Mouse (Mus musculus): Measurements from ENCODE around the gene Pabpc4l. TPM values are rescaled to one million over a fixed set of nuclear protein-coding genes. Genes with fewer than 3 reads are reported as not detected.
"Not testable (repeated sequence)": the region's sequence is repeated elsewhere in the genome, so short reads cannot be mapped to it uniquely, and the experiment has no call there.

Pabpc4l gene
- polyA plus RNA-seq (2014; fragmentation: Nextera tagmentation; extraction: Ambion mirVana), result 4.5 and 5.4 TPM in 2 replicates

- peak within 1 kb of the TSS; percentile 73 for H3K4me2 ChIP-seq
- DNase-seq (ENCODE audit: low spot score) (peak; percentile 61), ATAC-seq (replicated peaks; ENCODE audit: low FRiP score) (peak; percentile 86)
- no peaks in the 10 kb centered on the region for H3K27me3 ChIP-seq (replicated peaks; ENCODE audit: control insufficient read depth, insufficient read depth, low read length)
- H3K9me3 ChIP-seq (ENCODE audit: control insufficient read depth, low read length), result peaks cover 3% of the 10 kb centered on the region; the same call in 1 of the 2 replicates
- no peaks in the 10 kb centered on the region for H3K4me1 ChIP-seq (replicated peaks; ENCODE audit: control insufficient read depth, insufficient read depth, low read length)
- no peak within 1 kb of the TSS; the same call in 1 of the 2 replicates for H3K27ac ChIP-seq (ENCODE audit: low read depth, low read length)
- 2% methylated on average over 30 of the region's 37 CpGs for WGBS
- peak within 1 kb of the TSS; percentile 56 for H3K4me3 ChIP-seq (ENCODE audit: low read depth, low read length)
- peak within 1 kb of the TSS; percentile 60 for H3K9ac ChIP-seq (ENCODE audit: low read depth, low read length)
- no peaks in the 10 kb centered on the region for H3K36me3 ChIP-seq (ENCODE audit: control insufficient read depth, insufficient read depth, low read length)
These were observed at the start of gene Pabpc4l for GRCm38 (mm10) chr3:46447481-46448265. Gene Pabpc4l, minus strand, starts transcription at chr3:46448219.

- H3K9me3 ChIP-seq (ENCODE audit: control insufficient read depth, low read length), result no peaks in the 10 kb centered on the region
- no peaks in the 10 kb centered on the region for H3K36me3 ChIP-seq (ENCODE audit: control insufficient read depth, insufficient read depth, low read length)
- no peak overlapping the region for H3K9ac ChIP-seq (ENCODE audit: low read depth, low read length)
- no peak overlapping the region for H3K4me3 ChIP-seq (ENCODE audit: low read depth, low read length)
- no peak for DNase-seq (ENCODE audit: low spot score)
- no peak for ATAC-seq (replicated peaks; ENCODE audit: low FRiP score)
- H3K27me3 ChIP-seq (replicated peaks; ENCODE audit: control insufficient read depth, insufficient read depth, low read length), result no peaks in the 10 kb centered on the region
- WGBS, result 69% methylated on average over 5 of the region's 5 CpGs
- H3K4me2 ChIP-seq, result no peak overlapping the region
- no peaks in the 10 kb centered on the region for H3K4me1 ChIP-seq (replicated peaks; ENCODE audit: control insufficient read depth, insufficient read depth, low read length)
- no peak overlapping the region for H3K27ac ChIP-seq (ENCODE audit: low read depth, low read length)
These were observed 42.9 kb upstream of the Pabpc4l start for GRCm38 (mm10) chr3:46490989-46491259.

DNA sequence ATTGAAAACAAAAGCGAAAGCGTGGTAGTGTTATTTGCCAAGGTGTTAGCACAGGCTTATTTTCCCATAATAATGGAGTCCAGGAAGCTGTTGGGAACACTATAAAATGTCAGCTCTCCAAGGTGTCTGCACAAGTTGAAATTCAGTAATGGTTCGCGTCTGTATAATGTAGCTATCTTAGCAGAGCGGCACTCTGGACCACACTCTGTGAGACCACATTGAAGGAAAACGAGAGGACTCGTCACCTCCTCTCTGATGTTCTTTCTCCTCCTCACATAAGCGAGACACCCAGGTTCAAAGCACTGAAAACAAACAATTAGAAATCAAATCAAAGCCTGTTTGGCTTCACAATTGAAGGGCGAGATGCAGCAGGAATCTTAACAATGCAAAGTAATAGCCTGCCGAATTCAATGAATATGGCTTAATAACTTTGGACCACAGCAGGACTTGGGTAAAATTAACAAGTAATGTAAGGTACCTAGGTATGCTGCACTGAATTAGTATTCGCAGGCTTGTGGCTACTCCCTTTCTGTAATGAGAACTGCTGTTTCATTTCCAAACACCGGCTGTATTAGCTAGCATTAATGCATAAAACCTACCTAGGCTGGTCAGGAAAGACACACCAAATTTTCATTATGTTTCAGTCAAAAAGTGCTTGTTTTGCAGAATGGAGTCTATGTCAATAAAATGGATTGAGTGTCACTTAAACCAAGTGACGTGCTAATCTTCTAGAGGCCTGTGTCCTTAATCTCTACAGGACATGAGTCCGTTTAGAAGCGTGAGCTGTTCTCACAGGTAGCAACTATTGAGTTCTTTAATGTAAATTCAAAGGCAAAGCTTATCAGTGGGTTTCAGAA is 42.3 kb upstream of the Pabpc4l start:
- Histone ChIP-seq H3K27ac (ENCODE audit: low read depth, low read length) (no peak overlapping the region), H3K9ac (ENCODE audit: low read depth, low read length) (no peak overlapping the region), H3K36me3 (ENCODE audit: control insufficient read depth, insufficient read depth, low read length) (no peaks in the 10 kb centered on the region), H3K4me2 (no peak overlapping the region), H3K4me3 (ENCODE audit: low read depth, low read length) (no peak overlapping the region), H3K4me1 (replicated peaks; ENCODE audit: control insufficient read depth, insufficient read depth, low read length) (no peaks in the 10 kb centered on the region), H3K9me3 (ENCODE audit: control insufficient read depth, low read length) (no peaks in the 10 kb centered on the region), H3K27me3 (replicated peaks; ENCODE audit: control insufficient read depth, insufficient read depth, low read length) (no peaks in the 10 kb centered on the region)
- WGBS, result 77% methylated on average over 15 of the region's 15 CpGs
- DNase-seq (ENCODE audit: low spot score) (no peak), ATAC-seq (replicated peaks; ENCODE audit: low FRiP score) (no peak)

GRCm38 (mm10) chr3:46486091-46486490 is 38.1 kb upstream of the Pabpc4l start:
- H3K4me1 ChIP-seq (replicated peaks; ENCODE audit: control insufficient read depth, insufficient read depth, low read length); H3K27me3 ChIP-seq (replicated peaks; ENCODE audit: control insufficient read depth, insufficient read depth, low read length); H3K4me2 ChIP-seq; H3K4me3 ChIP-seq (ENCODE audit: low read depth, low read length); H3K9ac ChIP-seq (ENCODE audit: low read depth, low read length); DNase-seq (ENCODE audit: low spot score); H3K36me3 ChIP-seq (ENCODE audit: control insufficient read depth, insufficient read depth, low read length); H3K9me3 ChIP-seq (ENCODE audit: control insufficient read depth, low read length); ATAC-seq (replicated peaks; ENCODE audit: low FRiP score); H3K27ac ChIP-seq (ENCODE audit: low read depth, low read length): not testable (repeated sequence)
- WGBS, result 69% methylated on average over 1 of the region's 1 CpGs

DNA sequence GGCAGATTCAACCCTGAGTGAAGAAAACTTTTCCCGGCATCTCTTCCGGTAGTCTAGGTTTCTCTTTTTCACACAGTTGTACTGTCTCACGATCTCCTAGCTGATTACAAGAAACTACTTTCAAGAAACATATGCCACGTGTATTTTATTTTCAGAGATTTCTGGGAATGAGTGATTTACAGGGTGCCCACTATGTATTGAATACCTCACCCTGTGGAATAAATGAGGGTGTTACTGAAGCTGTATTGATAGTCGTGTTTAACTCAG is 180 bp upstream of the Pabpc4l start:
- H3K4me3 ChIP-seq (ENCODE audit: low read depth, low read length), result peak overlapping the region; percentile 56
- H3K27me3 ChIP-seq (replicated peaks; ENCODE audit: control insufficient read depth, insufficient read depth, low read length), result no peaks in the 10 kb centered on the region
- ATAC-seq (replicated peaks; ENCODE audit: low FRiP score) (peak; percentile 29; the same call in 1 of the 2 replicates), DNase-seq (ENCODE audit: low spot score) (no peak)
- H3K4me1 ChIP-seq (replicated peaks; ENCODE audit: control insufficient read depth, insufficient read depth, low read length), result no peaks in the 10 kb centered on the region
- no peak overlapping the region for H3K27ac ChIP-seq (ENCODE audit: low read depth, low read length)
- 15% methylated on average over 5 of the region's 5 CpGs for WGBS
- H3K36me3 ChIP-seq (ENCODE audit: control insufficient read depth, insufficient read depth, low read length), result no peaks in the 10 kb centered on the region
- no peak overlapping the region; the same call in 1 of the 2 replicates for H3K9ac ChIP-seq (ENCODE audit: low read depth, low read length)
- peak overlapping the region; percentile 73 for H3K4me2 ChIP-seq
- H3K9me3 ChIP-seq (ENCODE audit: control insufficient read depth, low read length), result peaks cover 3% of the 10 kb centered on the region; the same call in 1 of the 2 replicates

DNA sequence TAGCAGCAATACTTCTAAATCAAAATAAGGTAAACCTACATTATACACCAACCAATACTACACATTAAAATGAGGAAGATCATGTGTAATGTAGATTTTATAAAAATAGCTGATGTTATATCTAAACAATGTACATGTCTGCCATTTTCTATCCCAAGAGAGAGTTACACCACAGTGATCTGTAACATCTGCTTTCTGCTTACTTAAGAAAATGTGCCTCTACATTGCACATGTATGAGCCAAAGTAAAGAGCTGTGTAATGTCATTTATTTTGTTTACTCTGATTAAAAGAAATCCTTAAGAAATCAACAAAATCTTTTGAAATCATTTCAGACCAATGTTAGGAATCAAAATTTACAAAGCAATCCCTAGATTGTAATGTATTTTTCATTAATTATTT is 16.6 kb downstream of the Pabpc4l start:
- H3K9me3 ChIP-seq (ENCODE audit: control insufficient read depth, low read length), result no peaks in the 10 kb centered on the region
- H3K9ac ChIP-seq (ENCODE audit: low read depth, low read length), result no peak overlapping the region
- H3K27me3 ChIP-seq (replicated peaks; ENCODE audit: control insufficient read depth, insufficient read depth, low read length), result no peaks in the 10 kb centered on the region
- DNase-seq (ENCODE audit: low spot score) (no peak), ATAC-seq (replicated peaks; ENCODE audit: low FRiP score) (no peak)
- H3K4me2 ChIP-seq, result no peak overlapping the region
- no peaks in the 10 kb centered on the region for H3K4me1 ChIP-seq (replicated peaks; ENCODE audit: control insufficient read depth, insufficient read depth, low read length)
- no peak overlapping the region for H3K27ac ChIP-seq (ENCODE audit: low read depth, low read length)
- no peak overlapping the region for H3K4me3 ChIP-seq (ENCODE audit: low read depth, low read length)
- no peaks in the 10 kb centered on the region for H3K36me3 ChIP-seq (ENCODE audit: control insufficient read depth, insufficient read depth, low read length)

All from liver, embryonic 11.5 days (tissue).